Comparison of ENCODE assay signal across 30 mouse cellular contexts in genomic region chr11:20501160-20501955, GRCm38 (mm10). TPM values are rescaled to one million over a fixed set of nuclear protein-coding genes. Genes with fewer than 3 reads are reported as not detected.
DNase-seq lines count a peak whose midpoint lies in the region; ATAC-seq and TF ChIP-seq lines count a peak whose summit lies in the region.
"Had no signal": no experiment of that assay in that cellular context is flagged by ENCODE, and none has a peak within 500 bp of the region (broad histone marks: within the 10 kb centered on the region; RNA-seq: fewer than 3 reads in every experiment).

No protein-coding gene starts in this region.

- no peak for ATAC-seq in hindbrain, embryonic 16.5 days
- ATAC-seq: activated CD4-positive, CD25-positive, alpha-beta regulatory T cell, adult 4 months; CD4-positive, CD25-positive, alpha-beta regulatory T cell, adult 4 months; forebrain, embryonic 16.5 days; intestine, postnatal 0 days had no signal

- H3K4me3 ChIP-seq in ES-E14 (ENCODE audit: insufficient read depth in 1 of 2, low read depth in 1 of 2, low read length in 2 of 2, poor library complexity in 1 of 2, severe bottlenecking in 1 of 2) = no peak overlapping the region
- H3K4me3 ChIP-seq in hindbrain, embryonic 16.5 days (ENCODE audit: low read length) = no peak overlapping the region
- H3K4me3 ChIP-seq: embryonic facial prominence, embryonic 10.5 days; embryonic facial prominence, embryonic 13.5 days; erythroblast, embryonic 14.5 days; forebrain, embryonic 12.5 days; heart, adult 2 months; heart, embryonic 10.5 days; heart, embryonic 13.5 days had no signal

- in situ Hi-C loops in ES-E14 (cut with MboI; ENCODE audit: low sequenced_read_pairs in 2 of 2, unreplicated experiment in 2 of 2) = no loop called here

- no peak overlapping the region for H3K9ac ChIP-seq in ES-E14 (ENCODE audit: insufficient read depth, low read depth, low read length, poor library complexity, severe bottlenecking)
- no peak overlapping the region for H3K9ac ChIP-seq in hindbrain, embryonic 16.5 days (ENCODE audit: low read depth, low read length)
- H3K9ac ChIP-seq: embryonic facial prominence, embryonic 13.5 days; forebrain, embryonic 12.5 days; heart, embryonic 13.5 days; hindbrain, embryonic 14.5 days had no signal

- DNase-seq in 3T3-L1 (ENCODE audit: low read depth, low spot score) (peak; percentile 52), ES-E14 (ENCODE audit: low read depth, low spot score) (peak; percentile 40), R1 (ENCODE audit: low read depth, low spot score) (peak; percentile 75)
- DNase-seq in kidney, postnatal 14 days = no peak
- no peak for DNase-seq in left cerebral cortex, adult 9 months (ENCODE audit: low spot score in 2 of 2)
- DNase-seq: adrenal gland, adult 8-10 months; adrenal gland, postnatal 25 days; cerebellum, adult 11-12 months; cerebellum, adult 8-10 months; cerebellum, postnatal 10 days; embryo, embryonic 11 days; gastrocnemius, postnatal 10 days; gastrocnemius, postnatal 36 days; heart, adult 2 months; heart, postnatal 14 days; heart, postnatal 4 days; kidney, adult 2 months had no signal

- WGBS in hindbrain, embryonic 16.5 days = 68% methylated on average over 5 of the region's 5 CpGs

- H3K36me3 ChIP-seq in ES-E14 (ENCODE audit: control insufficient read depth, insufficient read depth, low read length, poor library complexity, severe bottlenecking) = no peaks in the 10 kb centered on the region
- H3K36me3 ChIP-seq in hindbrain, embryonic 16.5 days (ENCODE audit: control insufficient read depth, insufficient read depth, low read length) = no peaks in the 10 kb centered on the region
- H3K36me3 ChIP-seq: embryonic facial prominence, embryonic 10.5 days; embryonic facial prominence, embryonic 13.5 days; forebrain, embryonic 12.5 days; G1E; heart, embryonic 10.5 days; heart, embryonic 13.5 days had no signal

- H3K9me3 ChIP-seq in ES-E14 (ENCODE audit: control insufficient read depth, insufficient read depth, low read depth, low read length) = no peaks in the 10 kb centered on the region
- no peaks in the 10 kb centered on the region for H3K9me3 ChIP-seq in hindbrain, embryonic 16.5 days (ENCODE audit: control insufficient read depth, low read length)
- H3K9me3 ChIP-seq: embryonic facial prominence, embryonic 10.5 days; embryonic facial prominence, embryonic 13.5 days; forebrain, embryonic 12.5 days; G1E; heart, embryonic 10.5 days; heart, embryonic 13.5 days had no signal

- H3K27me3 ChIP-seq in hindbrain, embryonic 16.5 days (replicated peaks; ENCODE audit: control insufficient read depth, insufficient read depth, low read length) = no peaks in the 10 kb centered on the region
- H3K27me3 ChIP-seq: embryonic facial prominence, embryonic 13.5 days; forebrain, embryonic 12.5 days had no signal

- no peak overlapping the region for H3K4me2 ChIP-seq in hindbrain, embryonic 16.5 days (ENCODE audit: low read length)
- H3K4me2 ChIP-seq: embryonic facial prominence, embryonic 13.5 days; forebrain, embryonic 12.5 days; heart, embryonic 13.5 days; hindbrain, embryonic 14.5 days had no signal

- peaks cover 0 to 9% of the 10 kb centered on the region in 2 experiments; a peak in 2 of 4 replicates for H3K4me1 ChIP-seq in ES-E14 (ENCODE audit: control insufficient read depth in 2 of 2, insufficient read depth in 2 of 2, low read length in 2 of 2, poor library complexity in 1 of 2)
- H3K4me1 ChIP-seq in hindbrain, embryonic 16.5 days (ENCODE audit: control insufficient read depth, insufficient read depth, low read depth, low read length) = no peaks in the 10 kb centered on the region
- H3K4me1 ChIP-seq: forebrain, embryonic 12.5 days; heart, embryonic 10.5 days; heart, embryonic 13.5 days had no signal

- peak overlapping the region; percentile 50; the same call in 1 of the 2 replicates for H3K27ac ChIP-seq in ES-E14 (ENCODE audit: insufficient read depth, low read depth, low read length, poor library complexity, severe bottlenecking)
- no peak overlapping the region for H3K27ac ChIP-seq in hindbrain, embryonic 16.5 days (ENCODE audit: low read depth, low read length)
- H3K27ac ChIP-seq: embryonic facial prominence, embryonic 10.5 days; embryonic facial prominence, embryonic 13.5 days; forebrain, embryonic 12.5 days; heart, adult 2 months; heart, embryonic 10.5 days; heart, embryonic 13.5 days; hindbrain, embryonic 14.5 days had no signal

TF ChIP-seq in ES-E14, 5 proteins besides CTCF, POLR2A, EP300 and RAD21:
- TF ChIP-seq CHD2 (IDR thresholded peaks at IDR 0.05; ENCODE audit: low read depth, low read length) = no peak

RNA-seq across cellular contexts. Expression of gene Sertad2, which starts 41.7 kb away (rescaled TPM):
- total RNA-seq in ES-E14 (2012; rRNA removed) = 13.9 and 16.0 TPM in 2 replicates
- polyA plus RNA-seq in hindbrain, embryonic 16.5 days (2015; fragmentation: Nextera tagmentation; extraction: Ambion mirVana) = 27.6 and 29.1 TPM in 2 replicates

Comparison
In these comparisons a context has a peak if more than half of its experiments do, and no peak if none do; other contexts are left out.
1. DNase-seq: peak in 3T3-L1 (single experiment), ES-E14 (single experiment) and R1 (single experiment); none in kidney, postnatal 14 days (single experiment) and left cerebral cortex, adult 9 months (0 of 2).